Mouse (Mus musculus): ENCODE results near the gene Olfr623.

Olfr623 gene

GRCm38 (mm10) chr7:103663598-103663997, at the start of gene Olfr623:
Gene Olfr623 (minus strand): TSS chr7:103663698.
- DNase-seq (ENCODE audit: low spot score in 2 of 2): no peak

- no peak for DNase-seq (ENCODE audit: low spot score in 2 of 2)
These were observed 48.5 kb upstream of the Olfr623 start for GRCm38 (mm10) chr7:103712024-103712423.

DNA sequence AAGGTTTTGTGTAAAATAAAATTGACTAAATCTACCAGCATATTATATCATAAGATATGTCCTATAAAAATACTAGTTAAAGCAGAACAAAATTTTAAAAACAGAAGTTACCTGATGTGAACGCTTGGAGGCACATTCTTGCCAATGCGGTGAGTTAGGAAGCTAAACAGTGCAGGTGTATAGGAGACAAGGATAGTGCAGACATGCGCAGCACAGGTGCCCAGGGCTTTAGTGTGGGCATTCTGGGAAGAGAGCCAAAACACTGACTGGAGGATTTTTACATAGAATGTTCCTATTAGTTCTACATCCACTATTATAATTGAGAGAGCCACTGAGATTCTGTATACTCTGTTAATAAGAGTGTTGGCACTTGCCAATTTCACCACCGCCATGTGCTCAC, 36.0 kb upstream of the Olfr623 start:
- no peak for DNase-seq (ENCODE audit: low spot score in 2 of 2)

DNA sequence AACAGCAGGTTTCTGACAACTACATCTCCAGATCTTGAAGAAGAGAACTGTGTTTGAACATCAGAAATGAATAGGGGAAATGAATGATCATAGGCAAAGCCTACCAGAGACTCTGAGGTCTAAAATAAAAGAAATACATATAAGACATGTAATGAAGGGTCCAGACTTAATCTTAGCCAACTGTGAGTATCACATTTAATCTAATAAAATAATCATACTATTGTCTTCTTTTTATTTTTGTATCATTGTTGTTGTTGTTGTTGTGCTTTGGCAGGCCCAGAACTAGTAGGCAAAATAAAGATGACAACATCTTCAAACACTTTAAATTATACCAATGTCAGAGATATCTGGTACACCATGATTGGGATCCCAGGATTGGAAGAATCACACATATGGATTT, 18.9 kb upstream of the Olfr623 start, which contains the start of gene Olfr625-ps1:
Gene Olfr625-ps1, plus strand, starts transcription at position 301 of the 400 bp plus-strand sequence.
- no peak for DNase-seq (ENCODE audit: low spot score in 2 of 2)

DNA sequence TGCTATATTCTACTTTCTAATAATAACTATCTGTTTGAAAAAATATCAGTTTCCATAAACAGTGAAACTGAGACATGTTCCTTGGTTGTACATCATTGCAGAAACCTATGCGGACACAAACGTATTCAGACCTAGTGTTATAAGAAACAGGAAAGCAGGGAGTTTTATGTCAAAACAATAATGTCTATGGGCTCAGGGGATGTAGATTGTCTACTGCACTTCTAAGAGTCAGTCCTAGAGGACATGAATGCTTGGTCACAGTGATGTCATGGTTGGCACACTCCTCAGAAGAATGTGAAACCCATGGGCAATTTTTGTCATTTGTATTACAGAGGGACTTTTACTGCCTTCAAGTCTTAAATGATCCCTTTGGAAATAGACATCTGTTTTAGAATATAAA, 7.6 kb upstream of the Olfr623 start, which contains the start of gene Olfr624:
Gene Olfr624, minus strand, starts transcription at position 101 of the 400 bp plus-strand sequence.
- DNase-seq (ENCODE audit: low spot score in 2 of 2): no peak

DNA sequence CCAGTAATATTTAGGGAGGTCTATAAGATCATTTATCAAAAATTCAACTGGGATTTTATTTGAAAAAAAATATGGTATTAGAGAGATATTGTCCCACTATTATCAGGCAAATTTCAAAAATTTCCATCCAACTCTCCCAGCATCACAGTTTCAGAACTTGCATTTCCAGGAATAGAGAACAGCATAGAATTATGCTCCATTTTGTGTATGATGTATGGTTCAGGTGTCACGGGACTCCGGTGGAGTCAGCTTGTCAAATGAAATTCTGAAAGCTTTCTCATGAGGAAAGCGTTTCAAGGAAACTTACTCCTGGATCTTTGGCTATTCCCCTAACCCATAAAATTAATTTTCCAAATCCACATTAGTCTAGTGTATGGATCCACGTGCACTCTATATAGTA, 19.4 kb downstream of the Olfr623 start:
- no peak for DNase-seq (ENCODE audit: low spot score in 2 of 2)

GRCm38 (mm10) chr7:103642602-103643001, 20.9 kb downstream of the Olfr623 start, which contains the start of gene Olfr622:
Gene Olfr622 (minus strand): TSS chr7:103642702.
- DNase-seq (ENCODE audit: low spot score in 2 of 2): no peak

- no peak for DNase-seq (ENCODE audit: low spot score in 2 of 2)
These were observed 26.7 kb downstream of the Olfr623 start for GRCm38 (mm10) chr7:103636795-103637194.

GRCm38 (mm10) chr7:103612434-103612833, 51.1 kb downstream of the Olfr623 start, which contains the start of gene Olfr620:
Gene Olfr620 (minus strand): TSS chr7:103612534.
- no peak for DNase-seq (ENCODE audit: low spot score in 2 of 2)
